Mouse (Mus musculus) B cell, adult (primary cell): Measurements from ENCODE around the gene Platr25. TPM values are rescaled to one million over a fixed set of nuclear protein-coding genes. Genes with fewer than 3 reads are reported as not detected.

ENCODE experiments used
- total RNA-seq: library from RNA; stranded (reverse); gene quantifications from 4 replicates; pipeline ENCODE4 v1.2.4, GENCODE M21; 2023; ENCODE audit not compliant: inconsistent age

The Platr25 gene
- total RNA-seq, result 12.8 to 20.3 TPM (median 16.5 TPM) in 4 replicates

GRCm38 (mm10) chr13:62760432-62761415 lies at the start of gene Platr25:
TSS of gene Platr25 (minus strand) at chr13:62760709.

GRCm38 (mm10) chr13:62785199-62786134 lies 25.0 kb upstream of the Platr25 start, which contains the start of gene Gm5141:
TSS of gene Gm5141 (minus strand) at chr13:62785808.

GRCm38 (mm10) chr13:62623577-62624276 lies 136.8 kb downstream of the Platr25 start, which contains the start of gene 6720489N17Rik:
TSS of gene 6720489N17Rik (minus strand) at chr13:62624182.

Other genes starting within 250 kb of the Platr25 start
- gene Zfp935, start 202.2 kb downstream of the Platr25 start, total RNA-seq, result 3.7 TPM in 1 of 4 replicates, not detected in the others
- gene Zfp934, start 189.5 kb downstream of the Platr25 start, total RNA-seq, result 8.1 to 10.7 TPM (median 9.1 TPM) in 4 replicates
- 2.5 to 6.8 TPM (median 3.5 TPM) in 4 replicates for gene 6720489N17Rik, start 136.5 kb downstream of the Platr25 start, total RNA-seq
- gene Gm5141, start 25.1 kb upstream of the Platr25 start, total RNA-seq, result 2.0 to 3.3 TPM (median 2.7 TPM) in 4 replicates
- gene Fbp2, start 97.7 kb upstream of the Platr25 start, total RNA-seq, result not detected in 4 replicates
- not detected in 4 replicates for gene Fbp1, start 127.6 kb upstream of the Platr25 start, total RNA-seq
- 29.3 to 40.7 TPM (median 34.4 TPM) in 4 replicates for gene 2010111I01Rik, start 204.2 kb upstream of the Platr25 start, total RNA-seq